In genomic region chr8:126973686-126974265, GRCm38 (mm10) we compare ENCODE assay signal across 22 mouse cellular contexts. TPM values are rescaled to one million over a fixed set of nuclear protein-coding genes. Genes with fewer than 3 reads are reported as not detected.
A peak's percentile ranks its signal among the peaks of the same experiment; 100 is the strongest.
DNase-seq lines count a peak whose midpoint lies in the region; ATAC-seq and TF ChIP-seq lines count a peak whose summit lies in the region.
"Had no signal": no experiment of that assay in that cellular context is flagged by ENCODE, and none has a peak within 500 bp of the region (broad histone marks: within the 10 kb centered on the region; RNA-seq: fewer than 3 reads in every experiment).

No protein-coding gene starts in this region.

- H3K9me3 ChIP-seq in kidney, embryonic 16.5 days (ENCODE audit: low read length): no peaks in the 10 kb centered on the region
- H3K9me3 ChIP-seq in G1E (replicated peaks): no peaks in the 10 kb centered on the region
- no peaks in the 10 kb centered on the region for H3K9me3 ChIP-seq in intestine, postnatal 0 days (ENCODE audit: control insufficient read depth)
- H3K9me3 ChIP-seq: embryonic facial prominence, embryonic 15.5 days; forebrain, embryonic 13.5 days; heart, embryonic 10.5 days; hindbrain, embryonic 15.5 days; limb, embryonic 12.5 days; lung, embryonic 15.5 days; midbrain, embryonic 13.5 days had no signal

- H3K4me3 ChIP-seq in kidney, embryonic 16.5 days (ENCODE audit: low read length): no peak overlapping the region
- H3K4me3 ChIP-seq in G1E (ENCODE audit: low read depth, low read length): no peak overlapping the region
- H3K4me3 ChIP-seq in intestine, postnatal 0 days (ENCODE audit: low read depth, low read length): no peak overlapping the region
- H3K4me3 ChIP-seq: embryonic facial prominence, embryonic 15.5 days; forebrain, embryonic 13.5 days; heart, embryonic 10.5 days; hindbrain, embryonic 15.5 days; left cerebral cortex, adult 2 months; limb, embryonic 12.5 days; lung, embryonic 15.5 days; midbrain, embryonic 13.5 days had no signal

- no peak for DNase-seq in kidney, adult 18-20 months
- no peak for DNase-seq in G1E (ENCODE audit: low spot score)
- DNase-seq in yolk sac, embryonic 10.5 days (ENCODE audit: low spot score): peak; percentile 87
- no peak for DNase-seq in heart, postnatal 10 days
- no peak for DNase-seq in left cerebral cortex, postnatal 4 days
- DNase-seq: adrenal gland, adult 2 months; cerebellum, adult 18-20 months; gastrocnemius, postnatal 25 days; heart, postnatal 14 days; right cerebral cortex, postnatal 25 days; thymus, postnatal 36 days had no signal

- H3K27me3 ChIP-seq in kidney, embryonic 16.5 days (ENCODE audit: insufficient read depth, low read length): peaks cover 13% of the 10 kb centered on the region
- H3K27me3 ChIP-seq in G1E (ENCODE audit: insufficient read depth, low read length): peaks cover 6% of the 10 kb centered on the region; the same call in 1 of the 2 replicates
- no peaks in the 10 kb centered on the region for H3K27me3 ChIP-seq in intestine, postnatal 0 days (replicated peaks; ENCODE audit: control insufficient read depth, insufficient read depth, low read length)
- H3K27me3 ChIP-seq: embryonic facial prominence, embryonic 15.5 days had no signal

- H3K27ac ChIP-seq in kidney, embryonic 16.5 days (ENCODE audit: low read length): peak overlapping the region; percentile 16; the same call in 1 of the 2 replicates
- H3K27ac ChIP-seq in intestine, postnatal 0 days (ENCODE audit: low read depth, low read length): peak overlapping the region; percentile 73
- H3K27ac ChIP-seq: embryonic facial prominence, embryonic 15.5 days; forebrain, embryonic 13.5 days; heart, embryonic 10.5 days; hindbrain, embryonic 15.5 days; left cerebral cortex, adult 2 months; limb, embryonic 12.5 days; lung, embryonic 15.5 days; macrophage; midbrain, embryonic 13.5 days had no signal

- WGBS in kidney, embryonic 16.5 days: 73% methylated on average over 9 of the region's 9 CpGs
- WGBS in intestine, postnatal 0 days: 36% methylated on average over 9 of the region's 9 CpGs

- intact Hi-C loops in heart, postnatal 10 days (cut with DNase I): loop anchor here (2.0 kb wide), 1 partner anchor 43 kb away; no protein-coding TSS in a partner anchor
- intact Hi-C loops in left cerebral cortex, postnatal 4 days (cut with DNase I): no loop called here

- ATAC-seq in kidney, embryonic 16.5 days (ENCODE audit: low FRiP score, low TSS enrichment): no peak
- peak; percentile 23 for ATAC-seq in G1E (ENCODE audit: extremely low read depth, insufficient number of reproducible peaks, low FRiP score, poor library complexity, severe bottlenecking)
- ATAC-seq in intestine, postnatal 0 days: peak; percentile 51
- ATAC-seq: forebrain, embryonic 13.5 days; midbrain, embryonic 13.5 days had no signal

- no peak overlapping the region for H3K4me2 ChIP-seq in kidney, embryonic 16.5 days (replicated peaks; ENCODE audit: low read depth, low read length)
- H3K4me2 ChIP-seq in intestine, postnatal 0 days (replicated peaks; ENCODE audit: low read depth): no peak overlapping the region; the same call in 1 of the 2 replicates
- H3K4me2 ChIP-seq: embryonic facial prominence, embryonic 15.5 days; forebrain, embryonic 13.5 days; hindbrain, embryonic 15.5 days; limb, embryonic 12.5 days; lung, embryonic 15.5 days; midbrain, embryonic 13.5 days had no signal

- no peak overlapping the region for H3K9ac ChIP-seq in kidney, embryonic 16.5 days (replicated peaks; ENCODE audit: low read length)
- H3K9ac ChIP-seq in intestine, postnatal 0 days (ENCODE audit: low read depth, low read length): no peak overlapping the region
- H3K9ac ChIP-seq: embryonic facial prominence, embryonic 15.5 days; forebrain, embryonic 13.5 days; hindbrain, embryonic 15.5 days; limb, embryonic 12.5 days; lung, embryonic 15.5 days; midbrain, embryonic 13.5 days had no signal

- peaks cover 4% of the 10 kb centered on the region; the same call in 1 of the 2 replicates for H3K36me3 ChIP-seq in kidney, embryonic 16.5 days (ENCODE audit: insufficient read depth, low read length)
- H3K36me3 ChIP-seq in G1E (replicated peaks): peaks cover 6% of the 10 kb centered on the region
- H3K36me3 ChIP-seq in intestine, postnatal 0 days (ENCODE audit: control insufficient read depth, insufficient read depth): peaks cover 5% of the 10 kb centered on the region

- TF ChIP-seq CTCF in G1E (IDR thresholded peaks at IDR 0.05; ENCODE audit: low read depth, low read length): no peak
- TF ChIP-seq CTCF in intestine, postnatal 0 days (IDR thresholded peaks at IDR 0.05; ENCODE audit: low read depth): no peak

- H3K4me1 ChIP-seq in kidney, embryonic 16.5 days (ENCODE audit: insufficient read depth, low read length): peaks cover 6% of the 10 kb centered on the region
- H3K4me1 ChIP-seq in G1E (ENCODE audit: insufficient read depth, low read depth, low read length): peaks cover 55% of the 10 kb centered on the region
- 0 out of 2 replicates have a peak, but pooled peaks cover 4% of the 10 kb centered on the region for H3K4me1 ChIP-seq in intestine, postnatal 0 days (replicated peaks; ENCODE audit: control insufficient read depth, insufficient read depth, low read length)

RNA-seq across cellular contexts. Expression of gene Rbm34, which starts 2.9 kb away (rescaled TPM):
- polyA plus RNA-seq in kidney, embryonic 16.5 days (2015; fragmentation: Nextera tagmentation; extraction: Ambion mirVana): 20.1 and 20.5 TPM in 2 replicates
- total RNA-seq in G1E (2014; fragmentation: Nextera tagmentation) (18.6 and 19.3 TPM in 2 replicates), G1E (2017) (27.4 and 38.5 TPM in 2 replicates)
- 12.0 and 12.2 TPM in 2 replicates for polyA plus RNA-seq in G1E (2012)
- polyA plus RNA-seq in intestine, postnatal 0 days (2015; fragmentation: Nextera tagmentation; extraction: Ambion mirVana): 25.3 and 29.1 TPM in 2 replicates
- total RNA-seq in heart, postnatal 10 days (2021): 1 to 10 TPM; 5.5 to 6.2 TPM
- total RNA-seq in left cerebral cortex, postnatal 4 days (2021): 10 to 100 TPM; 18.8 to 19.5 TPM

RNA-seq across cellular contexts. Expression of gene Tomm20, which starts 28.1 kb away (rescaled TPM):
- 258 and 264 TPM in 2 replicates for polyA plus RNA-seq in kidney, embryonic 16.5 days (2015; fragmentation: Nextera tagmentation; extraction: Ambion mirVana)
- total RNA-seq in G1E (2014; fragmentation: Nextera tagmentation) (133 and 158 TPM in 2 replicates), G1E (2017) (432 and 545 TPM in 2 replicates)
- 1,504 and 2,083 TPM in 2 replicates for polyA plus RNA-seq in G1E (2012)
- polyA plus RNA-seq in intestine, postnatal 0 days (2015; fragmentation: Nextera tagmentation; extraction: Ambion mirVana): 278 and 296 TPM in 2 replicates
- total RNA-seq in heart, postnatal 10 days (2021): 100 to 1,000 TPM in 1 of 2 experiments, 10 to 100 TPM in 1; 96.6 to 108 TPM
- total RNA-seq in left cerebral cortex, postnatal 4 days (2021): 100 to 1,000 TPM; 134 to 136 TPM
